Mouse (Mus musculus) layer of hippocampus, adult 2 months (tissue): Measurements from ENCODE around the gene Gm12184. TPM values are rescaled to one million over a fixed set of nuclear protein-coding genes. Genes with fewer than 3 reads are reported as not detected.
A peak's percentile ranks its signal among the peaks of the same experiment; 100 is the strongest.

Source experiments
- DNase-seq, 2 experiments: peaks; one replicate each; pipeline ENCODE4 v3.0.0; 2022; ENCODE audit warnings: low spot score in 2 of 2
- H3K27ac ChIP-seq: fragments of 200-600 bp; 2 replicates; pipeline ENCODE4 v1.8.1; 2022
- H3K4me3 ChIP-seq: fragments of 200-600 bp; 2 replicates; pipeline ENCODE4 v1.8.1; 2022; ENCODE audit warnings: mild to moderate bottlenecking
- CTCF ChIP-seq: fragments of 200-600 bp; conservative IDR thresholded peaks from 2 replicates; pipeline ENCODE4 v1.8.1; 2022; ENCODE audit warnings: antibody characterized with exemption, mild to moderate bottlenecking, moderate library complexity
- total RNA-seq, 2 experiments: library from RNA; stranded (reverse); gene quantifications; 2 replicates each; pipeline ENCODE4 v1.2.3; 2021

Gm12184 gene
- total RNA-seq, 2 experiments from 2014 or later, result 0.79 to 1.3 TPM

DNA sequence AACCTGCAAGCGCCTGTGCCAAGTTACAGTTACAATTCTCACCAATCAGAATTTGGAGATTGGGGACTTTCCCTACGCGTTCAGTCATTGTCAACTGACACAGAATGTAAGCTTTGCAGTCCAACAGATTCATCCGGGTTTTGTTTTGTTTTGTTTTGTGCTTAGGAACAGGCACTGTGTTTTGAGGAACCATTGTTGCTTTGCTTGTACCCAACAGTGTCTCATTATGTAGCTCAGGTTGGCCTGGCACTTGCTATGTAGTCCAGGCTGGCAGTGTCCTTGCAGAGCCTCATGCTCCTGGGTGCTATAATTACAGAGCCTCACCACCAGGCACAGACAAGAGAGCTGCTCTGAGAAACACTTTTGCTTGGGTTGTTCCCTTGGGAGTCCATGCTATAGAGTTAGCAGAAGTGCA lies 15.9 kb upstream of the Gm12184 start:
- no peak for TF ChIP-seq CTCF
- no peak overlapping the region for H3K27ac ChIP-seq
- H3K4me3 ChIP-seq, result no peak overlapping the region
- no peak for DNase-seq

DNA sequence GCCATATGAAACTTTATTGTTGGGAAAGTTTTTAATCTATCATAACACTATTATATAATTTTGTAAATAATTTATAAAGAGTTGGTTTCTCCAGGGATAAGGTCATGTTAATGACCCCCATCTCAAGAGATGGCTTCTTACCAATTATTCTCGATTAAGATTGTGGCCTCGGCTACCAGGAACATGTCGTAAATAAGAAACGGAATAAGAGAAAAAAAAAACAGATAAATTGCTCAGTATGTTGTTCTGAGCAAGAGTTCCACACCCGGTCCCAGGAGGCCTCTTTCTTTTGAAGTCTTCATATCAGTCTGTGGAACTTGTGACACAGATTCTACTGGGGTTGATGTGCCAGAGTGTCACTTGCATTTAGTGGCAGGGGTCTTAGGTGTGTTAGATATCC lies 14.8 kb upstream of the Gm12184 start:
- DNase-seq, result no peak
- no peak overlapping the region for H3K27ac ChIP-seq
- no peak for TF ChIP-seq CTCF
- H3K4me3 ChIP-seq, result no peak overlapping the region

DNA sequence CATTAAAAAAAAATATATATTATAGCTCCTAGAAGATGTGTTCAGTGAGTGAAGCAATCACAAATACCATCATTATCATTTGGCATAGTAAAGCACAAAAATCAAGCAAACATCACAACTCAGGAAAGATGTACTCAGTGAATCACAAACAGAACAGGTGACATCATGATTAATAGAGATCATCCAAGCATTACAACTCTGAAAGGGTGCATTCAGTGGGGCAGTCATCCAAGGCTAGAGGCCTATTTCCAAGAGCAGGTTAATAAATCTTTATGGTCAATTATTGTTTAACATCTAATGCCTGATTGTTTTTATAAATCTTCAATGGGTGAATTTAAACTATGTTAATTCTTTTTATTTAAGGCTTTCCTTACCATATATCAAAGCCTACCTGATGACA lies 14.3 kb upstream of the Gm12184 start:
- TF ChIP-seq CTCF, result no peak
- no peak overlapping the region for H3K27ac ChIP-seq
- DNase-seq, result no peak
- H3K4me3 ChIP-seq, result no peak overlapping the region

DNA sequence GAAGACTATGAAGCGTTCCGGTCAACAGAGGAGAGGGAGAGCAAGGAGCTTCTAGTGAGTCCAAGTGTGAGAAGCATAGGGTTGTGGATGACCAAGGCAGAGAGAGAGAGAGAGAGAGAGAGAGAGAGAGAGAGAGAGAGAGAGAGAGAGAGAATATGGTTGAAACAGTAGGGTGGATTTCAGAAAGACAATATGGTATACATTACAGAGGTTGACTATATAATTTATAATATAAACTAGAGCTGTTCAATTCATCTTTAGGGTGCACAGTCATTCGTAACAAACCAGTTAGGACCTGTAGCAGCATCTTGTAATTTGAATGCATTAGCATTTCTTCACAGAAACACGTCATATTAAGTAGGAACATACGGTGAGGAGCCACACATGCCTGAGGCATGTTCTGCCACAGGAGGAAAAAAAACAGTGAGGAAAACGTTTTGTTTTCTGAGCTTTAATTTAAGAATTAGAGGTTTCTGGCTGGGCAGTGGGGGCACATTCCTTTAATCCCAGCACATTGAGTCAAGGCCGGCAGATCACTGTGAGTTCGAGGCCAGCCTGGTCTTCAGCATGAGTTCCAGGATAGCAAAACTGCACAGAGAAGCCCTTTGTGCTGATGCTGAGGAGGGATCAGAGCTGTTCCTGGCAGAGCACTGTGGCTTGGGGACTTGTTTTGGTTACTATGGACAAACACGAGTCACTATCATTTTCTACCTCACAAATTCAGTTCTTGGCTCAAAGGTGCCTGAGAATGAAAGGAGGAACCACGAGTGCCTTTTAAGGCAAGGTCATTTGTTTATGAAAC lies 12.6 kb upstream of the Gm12184 start:
- H3K27ac ChIP-seq, result no peak overlapping the region
- TF ChIP-seq CTCF, result no peak
- no peak overlapping the region; the same call in 1 of the 2 replicates for H3K4me3 ChIP-seq
- no peak for DNase-seq

DNA sequence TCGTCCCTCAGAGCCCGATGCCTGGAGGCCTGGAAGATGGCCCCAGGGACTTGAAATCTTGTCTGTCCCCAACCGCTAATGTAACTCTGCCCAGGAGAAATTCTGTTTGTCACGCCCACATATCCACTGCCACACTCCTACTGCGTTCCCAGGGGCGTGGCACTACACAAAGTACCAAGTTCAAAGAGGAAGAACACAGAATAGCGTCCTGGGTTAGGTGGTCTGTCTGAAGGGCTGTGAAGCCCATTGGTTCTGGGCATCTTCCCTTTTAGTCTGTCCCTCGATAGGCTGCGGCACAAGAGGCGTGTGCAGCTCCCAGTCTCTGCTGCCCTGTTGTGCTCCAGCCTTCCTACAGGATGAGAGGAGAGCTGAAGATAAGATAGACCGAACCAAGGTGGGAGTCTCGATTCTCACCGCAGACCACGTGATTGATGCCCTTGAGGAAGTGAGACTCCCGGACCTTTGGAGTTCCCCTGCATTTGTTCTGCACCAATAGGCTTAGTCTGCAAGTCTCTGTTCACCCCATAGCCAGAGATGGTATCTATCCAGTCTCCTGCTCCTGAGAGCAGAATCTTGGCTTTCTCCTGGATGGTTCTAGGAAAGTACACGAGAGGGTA lies 11.8 kb upstream of the Gm12184 start:
- TF ChIP-seq CTCF, result no peak
- DNase-seq, result peak in 1 of 2 experiments; percentile 31
- H3K27ac ChIP-seq, result peak overlapping the region; percentile 70
- H3K4me3 ChIP-seq, result peak overlapping the region; percentile 85

DNA sequence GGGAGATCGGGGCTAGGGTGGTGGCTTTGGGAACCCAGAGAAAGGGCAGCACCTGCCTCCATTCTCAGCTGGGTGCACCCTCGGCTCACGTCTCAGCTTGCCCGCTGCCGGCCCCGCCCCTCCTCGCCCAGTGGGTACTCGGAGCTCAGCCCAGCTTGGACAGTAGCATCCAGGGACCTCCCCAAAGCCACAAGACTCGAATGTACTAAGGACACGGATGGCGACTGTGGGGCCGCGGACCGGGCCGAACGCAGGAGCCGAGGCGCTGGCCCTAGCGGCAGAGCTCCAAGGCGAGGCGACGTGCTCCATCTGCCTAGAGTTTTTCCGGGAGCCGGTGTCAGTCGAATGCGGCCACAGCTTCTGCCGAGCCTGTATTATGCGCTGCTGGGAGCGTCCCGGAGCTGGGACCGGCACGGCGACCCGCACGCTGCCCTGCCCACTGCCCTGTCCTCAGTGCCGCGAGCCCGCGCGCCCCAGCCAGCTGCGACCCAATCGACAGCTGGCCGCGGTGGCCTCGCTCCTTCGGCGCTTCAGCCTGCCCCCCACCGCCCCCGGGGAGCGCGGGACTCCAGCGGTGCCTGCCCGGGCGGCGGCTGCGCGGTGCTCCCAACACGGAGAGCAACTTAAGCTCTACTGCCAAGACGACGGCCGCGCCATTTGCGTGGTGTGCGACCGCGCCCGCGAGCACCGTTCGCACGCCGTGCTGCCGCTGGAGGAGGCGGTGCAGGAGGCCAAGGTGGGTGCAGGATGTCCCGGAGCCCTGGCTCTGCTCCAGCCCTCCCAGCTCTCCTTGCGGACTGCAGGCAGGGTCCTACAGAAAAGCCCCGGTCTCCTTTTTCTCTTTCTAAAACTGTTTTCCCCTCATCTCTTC lies 11.1 kb upstream of the Gm12184 start:
- TF ChIP-seq CTCF, result peak; percentile 19; the same call in 1 of the 2 replicates
- DNase-seq, result no peak
- H3K4me3 ChIP-seq, result peak overlapping the region; percentile 85
- peak overlapping the region; percentile 70 for H3K27ac ChIP-seq

DNA sequence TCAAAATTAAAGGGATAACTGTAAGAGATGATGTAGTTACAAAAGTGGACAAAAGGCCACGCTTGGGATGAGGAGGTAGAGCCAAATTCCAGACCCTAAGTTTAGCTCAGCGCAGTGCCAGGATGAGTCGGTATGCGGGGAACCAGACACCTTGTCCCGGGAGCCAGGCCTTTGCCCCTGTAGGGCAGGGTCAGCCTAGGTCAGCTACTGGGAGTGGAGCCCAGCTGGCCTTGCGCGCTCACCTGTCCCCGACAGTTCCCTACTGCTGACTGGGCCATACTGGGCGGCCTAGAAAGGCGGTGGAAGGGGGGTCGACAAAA lies 10.5 kb upstream of the Gm12184 start:
- TF ChIP-seq CTCF, result no peak
- peak overlapping the region; percentile 70; the same call in 1 of the 2 replicates for H3K27ac ChIP-seq
- no peak for DNase-seq
- H3K4me3 ChIP-seq, result peak overlapping the region; percentile 85

DNA sequence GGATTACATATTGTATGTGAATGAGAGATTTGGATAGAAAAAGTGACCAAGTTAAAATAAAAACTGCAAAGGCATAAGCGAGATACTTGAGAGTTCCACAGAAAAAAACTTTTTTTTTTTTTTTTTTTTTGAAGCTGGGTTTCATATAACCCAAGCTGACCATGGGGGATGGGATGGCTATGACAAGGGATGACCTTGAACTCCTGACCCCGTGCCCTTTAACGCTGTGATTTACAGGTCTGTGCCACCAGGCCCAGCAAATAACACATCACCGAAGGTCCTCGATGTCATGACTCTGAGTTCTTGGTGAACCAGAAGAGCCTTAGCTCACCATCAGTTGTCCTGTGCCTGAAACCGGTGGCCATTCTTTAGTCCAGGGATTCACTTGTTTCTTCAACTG lies 9.5 kb upstream of the Gm12184 start:
- no peak for DNase-seq
- Histone ChIP-seq H3K4me3 (no peak overlapping the region), H3K27ac (no peak overlapping the region)
- TF ChIP-seq CTCF, result no peak

DNA sequence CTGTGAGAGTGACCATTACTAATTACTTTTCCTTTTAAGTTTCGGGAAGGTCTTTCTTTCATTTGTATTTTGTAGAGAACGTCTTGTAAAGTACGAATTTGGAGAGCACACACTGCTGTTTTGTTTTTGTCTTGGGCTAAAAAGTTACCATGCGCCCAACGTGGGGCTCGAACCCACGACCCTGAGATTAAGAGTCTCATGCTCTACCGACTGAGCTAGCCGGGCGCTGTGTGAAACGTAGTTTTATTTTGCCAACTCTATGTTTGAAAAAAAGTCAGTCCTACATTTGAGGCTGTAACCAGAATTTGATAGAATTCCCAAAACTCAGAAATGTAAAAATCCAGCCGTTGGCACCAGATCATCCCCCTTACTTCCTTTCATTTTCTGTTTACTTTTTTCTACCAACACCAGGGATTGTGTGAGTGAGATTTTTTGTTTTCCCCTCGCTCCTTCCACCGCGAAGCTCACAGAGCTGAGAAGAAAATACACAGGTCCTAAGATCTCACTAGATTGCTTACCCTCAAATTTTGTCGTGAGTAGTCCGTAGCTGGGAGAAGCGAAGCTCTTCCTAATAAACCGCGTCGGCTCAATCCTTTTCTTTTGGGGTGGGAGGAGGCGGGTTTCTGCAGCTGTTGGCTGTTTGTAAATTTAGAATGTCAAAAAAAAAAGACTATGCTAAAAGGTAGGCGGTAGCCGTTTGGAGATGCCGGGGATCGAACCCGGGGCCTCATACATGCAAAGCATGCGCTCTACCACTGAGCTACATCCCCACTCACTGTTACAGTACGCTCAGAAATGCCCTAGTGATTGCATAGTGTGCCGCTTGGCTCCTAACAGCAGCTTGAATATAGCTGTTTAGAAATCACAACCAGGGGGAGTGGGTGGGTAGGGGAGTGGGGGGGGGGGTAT lies 7.5 kb upstream of the Gm12184 start:
- Histone ChIP-seq H3K27ac (peak overlapping the region; percentile 90), H3K4me3 (peak overlapping the region; percentile 67)
- DNase-seq, result peak; percentile 90 to 93
- TF ChIP-seq CTCF, result no peak

DNA sequence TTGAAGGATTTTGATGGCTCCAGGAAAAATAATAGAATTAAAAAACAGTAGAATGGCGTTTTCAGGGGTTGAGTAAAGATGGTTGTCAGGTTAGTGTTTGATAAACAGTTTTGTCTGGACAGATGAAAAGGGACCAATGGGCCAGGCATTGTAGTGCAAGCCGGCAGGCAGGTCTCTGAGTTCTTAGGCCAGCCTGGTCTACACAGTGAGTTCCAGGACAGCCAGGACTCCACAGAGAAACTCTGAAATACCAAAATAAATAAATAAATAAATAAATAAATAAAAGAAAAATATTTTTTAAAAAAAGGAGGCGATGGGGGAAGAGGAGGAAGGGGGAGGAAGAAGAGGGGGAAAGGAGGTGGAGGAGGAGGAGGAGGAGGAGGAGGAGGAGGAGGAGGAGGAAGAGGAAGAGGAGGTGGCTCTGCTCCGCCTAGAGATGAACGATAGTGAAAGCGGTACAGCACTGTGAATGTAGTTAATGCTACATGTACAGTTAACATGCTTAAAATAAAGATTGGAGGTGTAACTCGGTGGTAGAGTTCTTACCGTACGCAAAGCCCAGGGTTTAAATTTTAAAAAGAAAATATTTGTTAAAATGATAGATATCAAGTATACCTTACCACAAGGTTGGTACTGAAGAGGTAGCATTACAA lies 6.7 kb upstream of the Gm12184 start:
- DNase-seq, result no peak
- Histone ChIP-seq H3K4me3 (peak overlapping the region; percentile 67), H3K27ac (0 out of 2 replicates have a peak overlapping the region, but pooled peaks have one; percentile 32)
- TF ChIP-seq CTCF, result no peak

DNA sequence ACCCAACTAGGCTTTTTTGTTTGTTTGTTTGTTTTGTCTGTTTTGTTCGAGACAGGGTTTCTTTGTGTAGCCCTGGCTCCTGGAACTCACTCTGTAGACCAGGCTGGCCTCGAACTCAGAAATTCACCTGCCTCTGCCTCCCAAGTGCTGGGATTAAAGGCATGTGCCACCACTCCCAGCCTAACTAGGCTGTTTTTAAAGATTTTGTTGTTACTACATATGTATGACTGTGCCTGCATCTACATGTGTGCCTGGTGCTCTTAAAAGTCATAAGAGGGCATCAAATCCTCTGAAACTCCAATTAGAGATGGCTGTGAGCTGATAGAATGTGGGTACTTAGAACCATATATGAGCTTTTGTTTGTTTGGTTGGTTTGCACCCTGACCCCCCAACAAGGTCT lies 4.8 kb upstream of the Gm12184 start:
- Histone ChIP-seq H3K27ac (no peak overlapping the region), H3K4me3 (no peak overlapping the region)
- TF ChIP-seq CTCF, result no peak
- no peak for DNase-seq

DNA sequence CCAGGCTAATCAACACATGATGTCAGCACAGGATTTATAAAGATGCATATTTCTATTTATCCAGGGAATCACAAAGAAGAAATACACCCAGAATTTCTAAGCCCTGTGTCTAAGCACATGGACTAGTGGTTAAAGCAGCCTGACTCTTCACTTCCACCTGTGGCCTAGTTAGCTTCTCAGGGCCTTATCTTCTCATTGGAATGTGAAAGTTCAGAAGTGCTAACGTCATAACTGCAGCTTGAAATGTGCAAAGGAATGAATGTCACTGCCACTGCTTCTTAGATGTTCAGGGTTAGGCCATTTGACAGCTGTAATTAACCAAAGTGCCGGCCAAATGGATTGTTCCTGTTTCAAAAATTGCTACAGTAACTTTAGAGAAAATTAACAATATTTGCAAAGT lies 3.8 kb upstream of the Gm12184 start:
- Histone ChIP-seq H3K4me3 (no peak overlapping the region), H3K27ac (no peak overlapping the region)
- no peak for DNase-seq
- TF ChIP-seq CTCF, result no peak
